Mouse (Mus musculus) liver, embryonic 15.5 days (tissue): Measurements from ENCODE around the gene Pmvk. TPM values are rescaled to one million over a fixed set of nuclear protein-coding genes. Genes with fewer than 3 reads are reported as not detected.

Experiments
- ATAC-seq: fragments of 200-750 bp; cut with Nextera tagmentation; 2 replicates; pipeline ENCODE4 v1.8.0; 2017; ENCODE audit warnings: moderate number of reproducible peaks, mild to moderate bottlenecking, moderate library complexity; ENCODE audit not compliant: insufficient read depth
- H3K27ac ChIP-seq: fragments of 300-500 bp; sonication (generic); replicated peaks from 2 replicates; pipeline ENCODE4 v1.5.1; 2015; ENCODE audit warnings: mild to moderate bottlenecking, inconsistent platforms
- H3K27me3 ChIP-seq: fragments of 300-500 bp; sonication (generic); 2 replicates; pipeline ENCODE4 v1.6.1; 2015; ENCODE audit warnings: mild to moderate bottlenecking, inconsistent platforms
- H3K36me3 ChIP-seq: fragments of 300-500 bp; sonication (generic); replicated peaks from 2 replicates; pipeline ENCODE4 v1.6.1; 2015; ENCODE audit warnings: moderate library complexity, mild to moderate bottlenecking, inconsistent platforms
- H3K4me1 ChIP-seq: fragments of 300-500 bp; sonication (generic); replicated peaks from 2 replicates; pipeline ENCODE4 v1.6.1; 2015; ENCODE audit warnings: inconsistent platforms
- H3K4me2 ChIP-seq: fragments of 300-500 bp; sonication (generic); 2 replicates; pipeline ENCODE4 v1.6.1; 2015; ENCODE audit warnings: moderate library complexity, mild to moderate bottlenecking, inconsistent platforms
- H3K4me3 ChIP-seq: fragments of 300-500 bp; sonication (generic); replicated peaks from 2 replicates; pipeline ENCODE4 v1.5.1; 2015; ENCODE audit warnings: mild to moderate bottlenecking, inconsistent platforms
- H3K9ac ChIP-seq: fragments of 300-500 bp; sonication (generic); 2 replicates; pipeline ENCODE4 v1.6.1; 2015; ENCODE audit warnings: moderate library complexity, mild to moderate bottlenecking, inconsistent platforms
- H3K9me3 ChIP-seq: fragments of 300-500 bp; sonication (generic); replicated peaks from 2 replicates; pipeline ENCODE4 v1.6.1; 2016; ENCODE audit warnings: inconsistent platforms
- WGBS: fragments of 180-500 bp; shearing (Covaris S2); methylation state at CpG from one replicate; pipeline ENCODE4 v1.1.7; 2015; ENCODE audit warnings: mixed read lengths; ENCODE audit not compliant: insufficient replicate concordance; 5-methylcytosine and 5-hydroxymethylcytosine counted together
- polyA plus RNA-seq: library from polyadenylated mRNA; unstranded; fragments of >200 nt; fragmentation: Nextera tagmentation; extraction: Ambion mirVana; gene quantifications from 2 replicates; pipeline ENCODE4 v1.2.1, GENCODE M21; 2015

The Pmvk gene
- polyA plus RNA-seq, 1 experiment from 2014 or later: 35.7 TPM

GRCm38 (mm10) chr3:89451916-89452315, 2.4 kb upstream of the Pmvk start:
- H3K9ac ChIP-seq: no peak overlapping the region
- no peak overlapping the region for H3K27ac ChIP-seq
- 69% methylated on average over 1 of the region's 1 CpGs for WGBS
- no peaks in the 10 kb centered on the region for H3K9me3 ChIP-seq
- H3K4me2 ChIP-seq: no peak overlapping the region
- H3K27me3 ChIP-seq: no peaks in the 10 kb centered on the region
- no peak for ATAC-seq
- no peaks in the 10 kb centered on the region for H3K36me3 ChIP-seq
- H3K4me1 ChIP-seq: peaks cover 34% of the 10 kb centered on the region
- no peak overlapping the region for H3K4me3 ChIP-seq

DNA sequence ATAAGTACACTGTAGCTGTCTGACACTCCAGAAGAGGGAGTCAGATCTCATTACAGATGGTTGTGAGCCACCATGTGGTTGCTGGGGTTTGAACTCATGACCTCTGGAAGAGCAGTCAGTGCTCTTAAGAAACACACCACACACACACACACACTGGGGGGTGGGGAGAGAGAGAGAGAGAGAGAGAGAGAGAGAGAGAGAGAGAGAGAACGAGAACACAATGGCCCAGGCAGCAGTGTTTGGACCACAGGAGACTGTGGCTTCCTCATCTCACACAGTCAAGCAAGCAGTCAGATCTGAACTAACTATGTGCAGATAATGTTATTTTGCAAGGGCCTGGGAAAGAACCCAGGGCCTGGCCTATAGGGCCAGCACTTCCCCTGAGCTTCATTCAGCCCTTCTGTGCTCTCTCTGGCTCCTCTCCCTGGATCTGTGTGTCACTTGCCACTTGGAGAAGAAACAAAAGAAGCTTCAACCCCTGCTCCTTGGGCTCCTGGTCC, 1.5 kb downstream of the Pmvk start:
- Histone ChIP-seq H3K27ac (no peak overlapping the region), H3K4me3 (no peak overlapping the region), H3K4me2 (no peak overlapping the region), H3K9ac (no peak overlapping the region), H3K4me1 (peaks cover 44% of the 10 kb centered on the region), H3K9me3 (no peaks in the 10 kb centered on the region), H3K36me3 (no peaks in the 10 kb centered on the region), H3K27me3 (no peaks in the 10 kb centered on the region)
- ATAC-seq: no peak
- WGBS: 43% methylated on average over 1 of the region's 1 CpGs

DNA sequence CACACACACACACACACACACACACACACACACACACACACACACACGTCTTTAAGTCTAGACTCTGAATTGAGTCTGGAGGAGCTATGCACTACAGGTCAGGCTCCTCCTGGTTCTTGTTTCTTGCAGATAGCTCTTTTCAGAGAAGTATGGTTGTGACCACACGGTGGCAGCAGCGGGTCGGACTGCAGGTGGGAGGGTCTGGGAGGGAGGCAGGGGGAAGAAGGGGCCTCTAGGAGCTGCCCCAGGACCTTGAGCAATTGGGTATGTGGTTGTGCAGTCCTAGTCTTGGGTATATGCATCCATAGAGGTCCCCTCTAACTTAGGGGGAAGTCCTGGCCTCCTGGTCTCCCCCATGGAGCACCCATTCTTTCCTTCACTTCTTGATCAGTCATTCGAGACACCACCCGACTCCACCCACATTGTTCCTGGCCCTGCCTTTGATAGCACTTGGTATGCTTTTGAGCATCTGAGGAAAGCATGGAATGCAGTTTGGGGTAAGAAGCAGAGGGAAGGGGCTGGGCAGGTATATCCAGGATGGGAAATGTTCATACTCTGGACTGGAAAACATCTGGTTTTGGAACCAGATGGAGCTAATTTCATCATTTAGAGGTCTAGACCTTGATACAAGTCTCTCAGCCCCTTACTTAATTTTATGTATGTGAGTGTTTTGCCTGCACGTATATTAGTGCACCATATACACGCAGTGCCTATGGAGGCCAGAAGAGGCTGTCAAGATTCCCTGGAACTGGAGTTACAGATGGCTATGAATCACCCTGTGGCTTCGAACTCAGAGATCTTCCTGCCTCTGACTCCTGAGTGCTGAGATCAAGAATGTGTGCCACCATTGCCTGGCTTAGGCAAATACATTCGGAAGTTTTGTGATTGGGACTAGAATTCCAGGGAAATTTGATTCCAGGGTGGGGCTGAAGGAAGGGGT, 2.7 kb downstream of the Pmvk start:
- 30% methylated on average over 10 of the region's 10 CpGs for WGBS
- Histone ChIP-seq H3K27ac (0 out of 2 replicates have a peak overlapping the region, but pooled peaks have one; percentile 24), H3K36me3 (no peaks in the 10 kb centered on the region), H3K4me2 (peak overlapping the region; percentile 58), H3K4me1 (peaks cover 38% of the 10 kb centered on the region), H3K4me3 (0 out of 2 replicates have a peak overlapping the region, but pooled peaks have one; percentile 8), H3K27me3 (no peaks in the 10 kb centered on the region), H3K9me3 (no peaks in the 10 kb centered on the region), H3K9ac (0 out of 2 replicates have a peak overlapping the region, but pooled peaks have one; percentile 18)
- peak; percentile 13; the same call in 1 of the 2 replicates for ATAC-seq

- WGBS: 39% methylated on average over 13 of the region's 13 CpGs
- peak overlapping the region; percentile 91 for H3K4me2 ChIP-seq
- H3K27ac ChIP-seq: peak overlapping the region; percentile 85
- peak; percentile 70 for ATAC-seq
- peaks cover 38% of the 10 kb centered on the region for H3K4me1 ChIP-seq
- no peaks in the 10 kb centered on the region for H3K27me3 ChIP-seq
- H3K9me3 ChIP-seq: no peaks in the 10 kb centered on the region
- no peaks in the 10 kb centered on the region for H3K36me3 ChIP-seq
- H3K4me3 ChIP-seq: peak overlapping the region; percentile 74
- H3K9ac ChIP-seq: 0 out of 2 replicates have a peak overlapping the region, but pooled peaks have one; percentile 2
Observed at GRCm38 (mm10) chr3:89458372-89458964, 4.1 kb downstream of the Pmvk start.

- WGBS: under 1% methylated on average over 34 of the region's 36 CpGs
- H3K9ac ChIP-seq: peak overlapping the region; percentile 69
- H3K27ac ChIP-seq: peak overlapping the region; percentile 85
- no peaks in the 10 kb centered on the region for H3K36me3 ChIP-seq
- no peaks in the 10 kb centered on the region for H3K27me3 ChIP-seq
- H3K4me2 ChIP-seq: peak overlapping the region; percentile 91
- H3K9me3 ChIP-seq: no peaks in the 10 kb centered on the region
- peak; percentile 85 for ATAC-seq
- peak overlapping the region; percentile 74 for H3K4me3 ChIP-seq
- H3K4me1 ChIP-seq: peaks cover 38% of the 10 kb centered on the region
Observed at GRCm38 (mm10) chr3:89458965-89459807, 4.8 kb downstream of the Pmvk start.

DNA sequence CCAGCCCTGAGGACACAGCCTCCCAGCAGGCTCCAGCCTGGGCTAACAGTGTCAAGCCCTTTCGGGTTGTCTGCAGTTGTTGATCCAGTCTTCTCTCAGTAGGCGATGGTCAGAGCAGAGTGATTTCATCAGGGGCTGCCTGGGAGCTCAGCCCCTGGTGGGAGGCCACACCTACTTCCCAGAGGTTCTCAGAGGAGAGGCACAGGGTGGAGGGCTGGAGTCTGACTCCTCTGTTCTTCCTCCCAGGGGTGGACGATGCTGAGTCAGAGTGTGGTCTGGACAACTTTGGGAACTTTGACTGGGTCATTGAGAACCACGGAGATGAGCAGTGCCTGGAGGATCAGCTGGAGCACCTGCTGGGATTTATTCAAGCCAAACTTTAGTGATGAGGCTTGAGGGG, 13.9 kb downstream of the Pmvk start:
- Histone ChIP-seq H3K4me2 (no peak overlapping the region), H3K9ac (no peak overlapping the region), H3K9me3 (no peaks in the 10 kb centered on the region), H3K4me3 (no peak overlapping the region), H3K4me1 (no peaks in the 10 kb centered on the region), H3K27me3 (no peaks in the 10 kb centered on the region), H3K27ac (no peak overlapping the region), H3K36me3 (peaks cover 18% of the 10 kb centered on the region; the same call in 1 of the 2 replicates)
- WGBS: 51% methylated on average over 4 of the region's 4 CpGs
- ATAC-seq: no peak

- no peaks in the 10 kb centered on the region for H3K4me1 ChIP-seq
Observed at GRCm38 (mm10) chr3:89472280-89472679, 17.9 kb downstream of the Pmvk start.

DNA sequence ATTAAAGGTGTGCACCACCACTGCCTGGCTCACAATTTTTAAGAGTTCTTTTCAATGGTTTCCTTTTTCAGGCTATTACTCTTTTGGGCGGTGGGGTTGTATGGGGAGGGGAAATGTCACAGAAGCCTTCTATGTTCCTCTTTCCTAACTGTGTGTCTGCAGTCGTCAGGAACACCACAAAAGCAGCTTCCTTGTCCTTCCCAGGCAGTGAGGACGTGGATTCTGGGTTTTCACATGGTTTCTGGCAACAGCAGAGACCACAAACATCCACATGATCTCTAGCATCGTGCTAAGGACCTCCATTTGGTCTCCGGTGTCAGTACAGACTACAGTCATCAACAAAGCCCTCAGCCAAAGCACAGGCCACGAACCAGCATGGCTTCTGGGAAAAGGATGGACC, 19.5 kb downstream of the Pmvk start:
- Histone ChIP-seq H3K27ac (no peak overlapping the region), H3K4me1 (no peaks in the 10 kb centered on the region), H3K9me3 (no peaks in the 10 kb centered on the region), H3K9ac (no peak overlapping the region), H3K4me2 (no peak overlapping the region), H3K36me3 (0 out of 2 replicates have a peak, but pooled peaks cover 4% of the 10 kb centered on the region), H3K4me3 (no peak overlapping the region), H3K27me3 (no peaks in the 10 kb centered on the region)
- 33% methylated on average over 6 of the region's 6 CpGs for WGBS
- no peak for ATAC-seq

More at GRCm38 (mm10) chr3:89472280-89472679, 17.9 kb downstream of the Pmvk start:
- H3K27ac ChIP-seq: no peak overlapping the region
- no peak for ATAC-seq
- H3K36me3 ChIP-seq: peaks cover 17% of the 10 kb centered on the region; the same call in 1 of the 2 replicates
- no peak overlapping the region for H3K4me3 ChIP-seq
- 31% methylated on average over 7 of the region's 7 CpGs for WGBS
- H3K9me3 ChIP-seq: no peaks in the 10 kb centered on the region
- no peaks in the 10 kb centered on the region for H3K27me3 ChIP-seq
- no peak overlapping the region for H3K9ac ChIP-seq
- no peak overlapping the region for H3K4me2 ChIP-seq

- Histone ChIP-seq H3K36me3 (no peaks in the 10 kb centered on the region), H3K27me3 (no peaks in the 10 kb centered on the region), H3K9ac (no peak overlapping the region), H3K4me3 (no peak overlapping the region), H3K4me1 (no peaks in the 10 kb centered on the region), H3K9me3 (no peaks in the 10 kb centered on the region), H3K27ac (no peak overlapping the region), H3K4me2 (no peak overlapping the region)
- 67% methylated on average over 6 of the region's 6 CpGs for WGBS
- no peak for ATAC-seq
Observed at GRCm38 (mm10) chr3:89479055-89479454, 24.7 kb downstream of the Pmvk start.

- no peak overlapping the region for H3K9ac ChIP-seq
- no peak for ATAC-seq
- H3K4me2 ChIP-seq: no peak overlapping the region
- H3K36me3 ChIP-seq: no peaks in the 10 kb centered on the region
- no peaks in the 10 kb centered on the region; the same call in 1 of the 2 replicates for H3K4me1 ChIP-seq
- no peak overlapping the region for H3K27ac ChIP-seq
- H3K27me3 ChIP-seq: peaks cover 6% of the 10 kb centered on the region
- no peak overlapping the region for H3K4me3 ChIP-seq
- no peaks in the 10 kb centered on the region for H3K9me3 ChIP-seq
- 40% methylated on average over 2 of the region's 2 CpGs for WGBS
Observed at GRCm38 (mm10) chr3:89481488-89481887, 27.1 kb downstream of the Pmvk start.
